Mouse (Mus musculus) brain, embryonic 14.5 days (tissue): ENCODE measurements at regions not wholly inside any gene's neighbourhood (a gene's known extent, or its start where the extent isn't known, plus 50 kb on each side); places are given as distances from the start of the nearest gene placed in this dataset.

Experiments used
- CTCF ChIP-seq: fragments of 200-500 bp; IDR thresholded peaks from 2 replicates; pipeline ENCODE4 v1.5.1; 2012; ENCODE audit warnings: inconsistent platforms, mild to moderate bottlenecking, moderate library complexity, borderline replicate concordance; ENCODE audit not compliant: insufficient read depth, insufficient read length; ENCODE audit errors: extremely low read depth
- POLR2A ChIP-seq: fragments of 200-500 bp; IDR thresholded peaks from 2 replicates; pipeline ENCODE4 v1.6.1; 2012; ENCODE audit warnings: mild to moderate bottlenecking, inconsistent platforms, borderline replicate concordance; ENCODE audit not compliant: poor library complexity, insufficient read depth, insufficient read length, severe bottlenecking; ENCODE audit errors: extremely low read depth

DNA sequence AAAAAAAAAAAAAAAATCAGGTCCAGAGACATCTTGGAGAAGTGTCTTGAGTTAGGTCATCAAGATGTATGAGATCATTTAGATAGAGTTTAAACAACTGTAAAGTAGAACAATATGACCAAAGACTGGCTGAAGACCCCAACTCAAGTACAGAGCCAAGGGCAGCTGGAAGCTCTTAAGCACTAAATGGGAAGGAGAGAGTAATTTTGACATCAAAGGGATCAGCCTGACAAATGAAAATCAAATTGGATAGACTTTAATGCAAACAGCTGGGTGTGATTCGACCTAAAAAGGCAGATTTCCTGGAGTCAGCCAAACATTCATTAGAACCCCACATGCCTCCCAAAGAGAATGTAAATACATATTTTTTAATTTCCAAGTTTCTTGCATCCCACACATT, 372.3 kb upstream of the Tle4 start:
- TF ChIP-seq CTCF (no peak), POLR2A (no peak)
